Mouse (Mus musculus) lung, embryonic 15.5 days (tissue): ENCODE data around the gene Prx. TPM values are rescaled to one million over a fixed set of nuclear protein-coding genes. Genes with fewer than 3 reads are reported as not detected.

Source experiments
- polyA plus RNA-seq: library from polyadenylated mRNA; unstranded; fragments of >200 nt; fragmentation: Nextera tagmentation; extraction: Ambion mirVana; gene quantifications from 2 replicates; pipeline ENCODE4 v1.2.1, GENCODE M21; 2015

Prx gene
- polyA plus RNA-seq, 1 experiment from 2014 or later, result 8.7 TPM

Other genes with a start within 250 kb of the Prx start
- gene Numbl, start 240.9 kb upstream of the Prx start, polyA plus RNA-seq, result 23.6 and 23.8 TPM in 2 replicates
- gene Ltbp4, start 161.6 kb upstream of the Prx start, polyA plus RNA-seq, result 96.2 and 102 TPM in 2 replicates
- gene Shkbp1, start 143.3 kb upstream of the Prx start, polyA plus RNA-seq, result 48.3 and 51.4 TPM in 2 replicates
- 0.79 and 1.3 TPM in 2 replicates for gene Gm20479, start 141.9 kb upstream of the Prx start, polyA plus RNA-seq
- 0.21 and 0.33 TPM in 2 replicates for gene Sptbn4, start 51.6 kb upstream of the Prx start, polyA plus RNA-seq
- gene Blvrb, start 51.3 kb upstream of the Prx start, polyA plus RNA-seq, result 58.8 and 68.5 TPM in 2 replicates
- gene Sertad3, start 25.6 kb upstream of the Prx start, polyA plus RNA-seq, result 28.6 and 31.1 TPM in 2 replicates
- 48.5 and 49.6 TPM in 2 replicates for gene Sertad1, start 12.4 kb upstream of the Prx start, polyA plus RNA-seq
- gene Hipk4, start 23.9 kb downstream of the Prx start, polyA plus RNA-seq, result 0.87 and 0.92 TPM in 2 replicates
- 74.8 and 78.3 TPM in 2 replicates for gene Pld3, start 53.9 kb downstream of the Prx start, polyA plus RNA-seq
- gene 2310022A10Rik, start 53.9 kb downstream of the Prx start, polyA plus RNA-seq, result 24.0 and 24.8 TPM in 2 replicates
- 89.6 and 98.5 TPM in 2 replicates for gene Akt2, start 92.2 kb downstream of the Prx start, polyA plus RNA-seq
- gene Ttc9b, start 154.6 kb downstream of the Prx start, polyA plus RNA-seq, result 0.09 and 0.60 TPM in 2 replicates
- gene Map3k10, start 175.3 kb downstream of the Prx start, polyA plus RNA-seq, result 6.9 and 7.6 TPM in 2 replicates
- 4.0 and 4.3 TPM in 2 replicates for gene Zfp607b, start 190.0 kb downstream of the Prx start, polyA plus RNA-seq
- gene Zfp60, start 232.1 kb downstream of the Prx start, polyA plus RNA-seq, result 33.8 and 38.9 TPM in 2 replicates